Mouse (Mus musculus) heart, embryonic 10.5 days (tissue): ENCODE measurements around the gene Gm20388. TPM values are rescaled to one million over a fixed set of nuclear protein-coding genes. Genes with fewer than 3 reads are reported as not detected.
A peak's percentile ranks its signal among the peaks of the same experiment; 100 is the strongest.

ENCODE experiments used
- DNase-seq: peaks from one replicate; pipeline ENCODE4 v3.0.0-alpha.2; 2017; ENCODE audit warnings: low spot score
- H3K27ac ChIP-seq: fragments of 300-500 bp; sonication (generic); 2 replicates; pipeline ENCODE4 v1.5.1; 2016; ENCODE audit warnings: mild to moderate bottlenecking
- H3K27me3 ChIP-seq: fragments of 300-500 bp; sonication (generic); 2 replicates; pipeline ENCODE4 v1.6.1; 2016; ENCODE audit warnings: mild to moderate bottlenecking; ENCODE audit not compliant: poor library complexity, insufficient read depth, severe bottlenecking
- H3K36me3 ChIP-seq: fragments of 300-500 bp; sonication (generic); 2 replicates; pipeline ENCODE4 v1.6.1; 2016; ENCODE audit warnings: mild to moderate bottlenecking, moderate library complexity
- H3K4me1 ChIP-seq: fragments of 300-500 bp; sonication (generic); 2 replicates; pipeline ENCODE4 v1.6.1; 2016; ENCODE audit warnings: mild to moderate bottlenecking
- H3K4me3 ChIP-seq: fragments of 300-500 bp; sonication (generic); 2 replicates; pipeline ENCODE4 v1.5.1; 2016; ENCODE audit warnings: mild to moderate bottlenecking, moderate library complexity
- H3K9me3 ChIP-seq: fragments of 300-500 bp; sonication (generic); 2 replicates; pipeline ENCODE4 v1.6.1; 2016; ENCODE audit warnings: mild to moderate bottlenecking, moderate library complexity
- WGBS: fragments of 180-500 bp; shearing (Covaris S2); methylation state at CpG from one replicate; pipeline ENCODE4 v1.1.7; 2016; 5-methylcytosine and 5-hydroxymethylcytosine counted together
- polyA plus RNA-seq: library from polyadenylated mRNA; unstranded; fragments of >200 nt; fragmentation: Nextera tagmentation; extraction: Ambion mirVana; gene quantifications from 2 replicates; pipeline ENCODE4 v1.2.1, GENCODE M21; 2016

Gene Gm20388
- polyA plus RNA-seq, 1 experiment from 2014 or later = 4.5 TPM

DNA sequence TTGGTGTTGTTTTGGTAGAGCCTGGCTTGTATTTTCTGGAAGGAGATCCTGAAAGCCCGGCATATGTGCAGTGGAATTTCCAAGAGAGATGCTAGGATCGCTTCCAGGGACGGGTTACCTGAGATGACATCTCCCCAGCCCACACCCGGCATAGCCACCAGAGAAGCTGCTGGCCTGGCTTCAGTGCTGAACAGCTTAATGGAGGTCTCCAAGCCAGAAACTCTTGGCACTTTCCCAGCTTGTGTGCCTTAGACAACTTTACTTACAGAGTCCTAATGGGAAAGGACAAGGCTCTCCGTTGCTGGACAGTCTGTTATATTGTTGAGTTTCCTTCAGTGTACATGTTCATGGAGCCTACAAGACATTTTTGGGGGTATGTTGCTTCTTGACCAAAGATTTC is 3803.8 kb downstream of the Gm20388 start:
- Histone ChIP-seq H3K4me3 (no peak overlapping the region), H3K27me3 (no peaks in the 10 kb centered on the region), H3K36me3 (no peaks in the 10 kb centered on the region), H3K4me1 (peaks cover 70% of the 10 kb centered on the region), H3K27ac (no peak overlapping the region), H3K9me3 (no peaks in the 10 kb centered on the region)
- 88% methylated on average over 5 of the region's 5 CpGs for WGBS
- no peak for DNase-seq

GRCm38 (mm10) chr8:123715916-123716592 is 3805.4 kb downstream of the Gm20388 start:
- Histone ChIP-seq H3K27ac (peak overlapping the region; percentile 84), H3K36me3 (no peaks in the 10 kb centered on the region), H3K27me3 (no peaks in the 10 kb centered on the region), H3K4me1 (peaks cover 72% of the 10 kb centered on the region), H3K9me3 (no peaks in the 10 kb centered on the region), H3K4me3 (no peak overlapping the region)
- DNase-seq = no peak
- WGBS = 39% methylated on average over 13 of the region's 13 CpGs

- peaks cover 74% of the 10 kb centered on the region for H3K4me1 ChIP-seq
- H3K4me3 ChIP-seq = no peak overlapping the region
- H3K9me3 ChIP-seq = no peaks in the 10 kb centered on the region
- H3K27ac ChIP-seq = peak overlapping the region; percentile 84
- DNase-seq = no peak
- no peaks in the 10 kb centered on the region for H3K27me3 ChIP-seq
- WGBS = 25% methylated on average over 2 of the region's 2 CpGs
- no peaks in the 10 kb centered on the region for H3K36me3 ChIP-seq
Measured at GRCm38 (mm10) chr8:123717104-123717503, 3806.5 kb downstream of the Gm20388 start.

GRCm38 (mm10) chr8:123717516-123718490 is 3807.2 kb downstream of the Gm20388 start:
- peak; percentile 90 for DNase-seq
- Histone ChIP-seq H3K4me1 (peaks cover 80% of the 10 kb centered on the region), H3K36me3 (no peaks in the 10 kb centered on the region), H3K27me3 (no peaks in the 10 kb centered on the region), H3K9me3 (no peaks in the 10 kb centered on the region), H3K27ac (peak overlapping the region; percentile 84), H3K4me3 (no peak overlapping the region)
- 51% methylated on average over 15 of the region's 15 CpGs for WGBS

GRCm38 (mm10) chr8:123718752-123719151 is 3808.1 kb downstream of the Gm20388 start:
- 86% methylated on average over 2 of the region's 2 CpGs for WGBS

GRCm38 (mm10) chr8:123719280-123719679 is 3808.6 kb downstream of the Gm20388 start:
- no peak for DNase-seq
- H3K4me1 ChIP-seq = peaks cover 83% of the 10 kb centered on the region
- 62% methylated on average over 6 of the region's 6 CpGs for WGBS

More at GRCm38 (mm10) chr8:123718752-123719151, 3808.1 kb downstream of the Gm20388 start:
- no peak for DNase-seq
- H3K4me3 ChIP-seq = no peak overlapping the region
- H3K4me1 ChIP-seq = peaks cover 83% of the 10 kb centered on the region
- H3K36me3 ChIP-seq = no peaks in the 10 kb centered on the region
- no peak overlapping the region; the same call in 1 of the 2 replicates for H3K27ac ChIP-seq
- no peaks in the 10 kb centered on the region for H3K9me3 ChIP-seq
- H3K27me3 ChIP-seq = no peaks in the 10 kb centered on the region

GRCm38 (mm10) chr8:123719811-123720210 is 3809.2 kb downstream of the Gm20388 start:
- no peaks in the 10 kb centered on the region for H3K9me3 ChIP-seq
- no peak overlapping the region for H3K4me3 ChIP-seq
- no peak for DNase-seq
- H3K27ac ChIP-seq = 0 out of 2 replicates have a peak overlapping the region, but pooled peaks have one; percentile 2
- H3K4me1 ChIP-seq = peaks cover 81% of the 10 kb centered on the region
- H3K36me3 ChIP-seq = no peaks in the 10 kb centered on the region
- H3K27me3 ChIP-seq = no peaks in the 10 kb centered on the region
- WGBS = 70% methylated on average over 5 of the region's 5 CpGs

More at GRCm38 (mm10) chr8:123719280-123719679, 3808.6 kb downstream of the Gm20388 start:
- Histone ChIP-seq H3K36me3 (no peaks in the 10 kb centered on the region), H3K27ac (no peak overlapping the region), H3K9me3 (no peaks in the 10 kb centered on the region), H3K27me3 (no peaks in the 10 kb centered on the region), H3K4me3 (no peak overlapping the region)

DNA sequence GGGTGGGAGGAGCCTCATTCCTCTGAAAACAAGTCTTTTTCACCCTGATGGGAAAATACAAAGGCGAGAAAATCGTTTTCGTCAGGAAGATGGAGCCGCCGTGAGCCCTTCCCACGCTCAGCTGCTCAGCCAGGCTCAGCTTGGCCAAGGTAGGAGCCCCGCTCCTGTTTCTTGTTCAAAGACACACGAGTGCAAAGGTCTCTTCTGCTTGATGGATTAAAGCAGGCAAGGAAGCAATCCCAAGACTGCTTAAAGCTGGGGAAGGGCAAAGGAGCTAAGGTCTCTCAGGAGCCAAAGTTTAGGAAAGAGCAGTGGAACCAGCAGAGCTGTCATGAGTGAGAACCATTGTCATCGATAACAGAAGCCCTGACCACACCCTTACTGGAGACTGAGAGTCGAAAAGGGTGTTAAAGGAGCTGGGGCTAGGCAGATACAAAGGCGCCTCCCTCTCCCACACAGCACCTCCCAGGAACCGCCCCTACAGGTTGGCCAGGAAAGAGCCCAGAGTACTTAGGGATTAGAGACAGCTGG is 3809.9 kb downstream of the Gm20388 start:
- 25% methylated on average over 12 of the region's 12 CpGs for WGBS
- Histone ChIP-seq H3K4me1 (peaks cover 80% of the 10 kb centered on the region), H3K27ac (peak overlapping the region; percentile 57), H3K36me3 (no peaks in the 10 kb centered on the region), H3K4me3 (no peak overlapping the region), H3K27me3 (no peaks in the 10 kb centered on the region), H3K9me3 (no peaks in the 10 kb centered on the region)
- no peak for DNase-seq

DNA sequence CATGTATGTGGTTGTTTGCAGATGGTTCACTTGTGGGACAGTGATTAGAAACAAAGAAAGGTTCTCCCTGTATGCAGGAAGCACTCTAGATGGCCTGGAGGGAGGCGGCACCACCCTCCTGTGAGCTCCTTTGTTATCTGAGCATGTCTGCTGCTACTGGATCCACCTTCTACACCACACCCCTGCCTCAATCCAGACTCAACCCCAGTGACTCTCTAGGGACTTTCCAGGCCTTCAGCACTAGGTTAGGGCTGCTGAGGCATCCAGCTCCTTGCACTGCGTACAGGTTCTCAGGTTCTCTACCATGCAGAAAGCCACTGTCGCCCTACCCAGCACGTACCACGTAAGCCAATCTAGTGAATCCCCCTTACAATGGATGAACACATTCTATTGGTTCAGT is 3811.6 kb downstream of the Gm20388 start:
- DNase-seq = no peak
- Histone ChIP-seq H3K4me1 (peaks cover 66% of the 10 kb centered on the region), H3K4me3 (no peak overlapping the region), H3K36me3 (no peaks in the 10 kb centered on the region), H3K9me3 (no peaks in the 10 kb centered on the region), H3K27ac (peak overlapping the region; percentile 57), H3K27me3 (no peaks in the 10 kb centered on the region)
- 73% methylated on average over 5 of the region's 5 CpGs for WGBS

GRCm38 (mm10) chr8:123724752-123725151 is 3814.1 kb downstream of the Gm20388 start:
- Histone ChIP-seq H3K4me1 (peaks cover 54% of the 10 kb centered on the region), H3K27ac (no peak overlapping the region), H3K4me3 (no peak overlapping the region), H3K36me3 (no peaks in the 10 kb centered on the region), H3K27me3 (0 out of 2 replicates have a peak, but pooled peaks cover 4% of the 10 kb centered on the region), H3K9me3 (no peaks in the 10 kb centered on the region)
- 86% methylated on average over 10 of the region's 10 CpGs for WGBS
- no peak for DNase-seq

GRCm38 (mm10) chr8:123725261-123725660 is 3814.6 kb downstream of the Gm20388 start:
- H3K27me3 ChIP-seq = 0 out of 2 replicates have a peak, but pooled peaks cover 7% of the 10 kb centered on the region
- no peak overlapping the region for H3K4me3 ChIP-seq
- H3K36me3 ChIP-seq = no peaks in the 10 kb centered on the region
- DNase-seq = no peak
- 79% methylated on average over 7 of the region's 7 CpGs for WGBS
- no peaks in the 10 kb centered on the region for H3K9me3 ChIP-seq
- H3K27ac ChIP-seq = no peak overlapping the region
- H3K4me1 ChIP-seq = peaks cover 54% of the 10 kb centered on the region

GRCm38 (mm10) chr8:123726759-123727158 is 3816.1 kb downstream of the Gm20388 start:
- H3K9me3 ChIP-seq = no peaks in the 10 kb centered on the region
- H3K27me3 ChIP-seq = peaks cover 14% of the 10 kb centered on the region; the same call in 1 of the 2 replicates
- no peak overlapping the region for H3K27ac ChIP-seq
- peaks cover 55% of the 10 kb centered on the region for H3K4me1 ChIP-seq
- 81% methylated on average over 6 of the region's 6 CpGs for WGBS
- no peak overlapping the region for H3K4me3 ChIP-seq
- H3K36me3 ChIP-seq = no peaks in the 10 kb centered on the region
- DNase-seq = no peak
